Mouse (Mus musculus) spleen, postnatal 14 days (tissue): ENCODE results near the gene Ctdspl.

Source experiments
- DNase-seq, 2 experiments: peaks; one replicate each; pipeline ENCODE4 v3.0.0; 2021 to 2022; ENCODE audit warnings: low spot score in 2 of 2

The Ctdspl gene

GRCm38 (mm10) chr9:118926111-118926650 lies at the start of gene Ctdspl:
Ctdspl (plus strand) TSS chr9:118926453.
- DNase-seq: peak; percentile 19 to 24

- no peak for DNase-seq
Measured at GRCm38 (mm10) chr9:118876902-118877301, 49.4 kb upstream of the Ctdspl start.

GRCm38 (mm10) chr9:118877365-118878008 lies 48.8 kb upstream of the Ctdspl start:
- no peak for DNase-seq

- DNase-seq: no peak
Measured at GRCm38 (mm10) chr9:118878596-118878995, 47.7 kb upstream of the Ctdspl start.

- peak in 1 of 2 experiments; percentile 16 for DNase-seq
Measured at GRCm38 (mm10) chr9:118881281-118881945, 44.8 kb upstream of the Ctdspl start.

GRCm38 (mm10) chr9:118881946-118882284 lies 44.3 kb upstream of the Ctdspl start:
- DNase-seq: no peak

- no peak for DNase-seq
Measured at GRCm38 (mm10) chr9:118883150-118883549, 43.1 kb upstream of the Ctdspl start.

GRCm38 (mm10) chr9:118885785-118886184 lies 40.5 kb upstream of the Ctdspl start:
- no peak for DNase-seq

- no peak for DNase-seq
Measured at GRCm38 (mm10) chr9:118887201-118887600, 39.1 kb upstream of the Ctdspl start.

- DNase-seq: no peak
Measured at GRCm38 (mm10) chr9:118887734-118888133, 38.5 kb upstream of the Ctdspl start.

- DNase-seq: no peak
Measured at GRCm38 (mm10) chr9:118890149-118890548, 36.1 kb upstream of the Ctdspl start.

GRCm38 (mm10) chr9:118890645-118891044 lies 35.6 kb upstream of the Ctdspl start:
- DNase-seq: no peak

GRCm38 (mm10) chr9:118891068-118891467 lies 35.2 kb upstream of the Ctdspl start:
- no peak for DNase-seq

- no peak for DNase-seq
Measured at GRCm38 (mm10) chr9:118891593-118891992, 34.7 kb upstream of the Ctdspl start.

- no peak for DNase-seq
Measured at GRCm38 (mm10) chr9:118895101-118895500, 31.2 kb upstream of the Ctdspl start.

GRCm38 (mm10) chr9:118900677-118901076 lies 25.6 kb upstream of the Ctdspl start:
- DNase-seq: no peak

GRCm38 (mm10) chr9:118901917-118902316 lies 24.3 kb upstream of the Ctdspl start:
- no peak for DNase-seq

- peak; percentile 37 to 53 for DNase-seq
Measured at GRCm38 (mm10) chr9:118907934-118908620, 18.2 kb upstream of the Ctdspl start.

GRCm38 (mm10) chr9:118913048-118913447 lies 13.2 kb upstream of the Ctdspl start:
- no peak for DNase-seq

- no peak for DNase-seq
Measured at GRCm38 (mm10) chr9:118913613-118914012, 12.6 kb upstream of the Ctdspl start.

GRCm38 (mm10) chr9:118914589-118914988 lies 11.7 kb upstream of the Ctdspl start:
- DNase-seq: no peak

GRCm38 (mm10) chr9:118915290-118915689 lies 11.0 kb upstream of the Ctdspl start:
- no peak for DNase-seq
